Mouse (Mus musculus) layer of hippocampus, postnatal 36 days (tissue): ENCODE results near the gene Rps4x. TPM values are rescaled to one million over a fixed set of nuclear protein-coding genes. Genes with fewer than 3 reads are reported as not detected.
"Not testable (repeated sequence)": the region's sequence is repeated elsewhere in the genome, so short reads cannot be mapped to it uniquely, and the experiment has no call there.

Experiments
- DNase-seq, 2 experiments: peaks; one replicate each; pipeline ENCODE4 v3.0.0; 2022
- total RNA-seq, 2 experiments: library from RNA; stranded (reverse); gene quantifications; 2 replicates each; pipeline ENCODE4 v1.2.3; 2021

Gene Rps4x
- total RNA-seq: 100 to 1,000 TPM; 475 to 493 TPM

DNA sequence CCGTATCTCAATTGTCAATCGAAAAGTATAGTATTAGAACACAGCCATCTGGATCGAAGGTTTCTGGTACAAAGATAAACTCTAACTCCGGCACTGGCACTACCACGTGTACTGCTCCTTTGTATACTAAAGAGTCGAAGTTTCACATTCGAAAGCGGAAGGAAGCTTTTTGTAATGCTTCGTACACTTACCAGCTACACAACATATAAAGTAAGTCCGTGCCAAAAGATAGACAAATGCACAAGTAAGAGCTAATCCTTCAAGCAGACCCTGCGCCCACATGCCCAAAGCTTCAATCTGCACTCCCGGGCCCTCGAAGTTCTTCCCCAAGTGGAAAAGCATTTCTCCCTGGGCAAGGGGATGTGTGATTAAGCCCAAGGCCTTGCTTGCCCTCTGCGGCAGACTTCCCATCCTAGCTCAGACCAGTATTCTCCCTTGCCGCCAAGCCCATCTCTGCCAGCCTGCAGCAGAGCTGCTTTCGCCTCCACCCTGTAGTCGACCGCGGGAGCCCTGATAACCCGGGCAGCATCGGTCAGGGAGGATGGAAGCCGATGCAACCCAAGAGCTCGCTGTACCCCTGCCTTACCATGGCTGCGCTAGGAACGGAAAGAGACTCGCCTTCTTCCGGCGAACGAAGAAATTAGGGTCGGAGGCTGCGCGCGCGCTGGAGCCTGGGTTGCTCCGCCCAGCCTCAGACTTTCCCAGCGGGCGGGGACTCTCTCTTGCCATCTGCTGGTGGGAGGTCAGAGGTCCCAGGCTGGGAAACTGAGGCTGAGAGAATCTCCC, at the start of gene Rps4x:
Gene Rps4x, minus strand, starts transcription at position 683 of the 786 bp plus-strand sequence.
- peak; percentile 79 to 80 for DNase-seq

DNA sequence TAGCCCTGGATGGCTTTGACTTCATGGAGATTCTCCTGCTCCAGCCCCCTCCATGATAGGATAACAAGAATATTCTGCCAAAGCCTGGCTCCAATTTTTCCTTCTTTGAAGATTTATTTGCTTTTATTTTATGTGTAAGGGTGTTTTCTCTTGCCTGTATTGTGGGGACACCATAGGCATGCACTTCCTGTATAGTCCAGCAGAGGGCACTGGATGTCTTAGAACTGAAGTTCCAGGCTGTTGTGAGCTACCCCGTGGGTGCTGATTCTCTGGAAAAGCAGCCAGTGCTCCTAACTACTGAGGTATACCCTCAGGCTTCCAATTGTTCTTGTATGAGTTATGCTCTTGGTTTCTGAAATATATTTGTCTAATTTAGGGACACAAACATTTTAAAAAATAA, 29.9 kb upstream of the Rps4x start:
- DNase-seq: no peak

DNA sequence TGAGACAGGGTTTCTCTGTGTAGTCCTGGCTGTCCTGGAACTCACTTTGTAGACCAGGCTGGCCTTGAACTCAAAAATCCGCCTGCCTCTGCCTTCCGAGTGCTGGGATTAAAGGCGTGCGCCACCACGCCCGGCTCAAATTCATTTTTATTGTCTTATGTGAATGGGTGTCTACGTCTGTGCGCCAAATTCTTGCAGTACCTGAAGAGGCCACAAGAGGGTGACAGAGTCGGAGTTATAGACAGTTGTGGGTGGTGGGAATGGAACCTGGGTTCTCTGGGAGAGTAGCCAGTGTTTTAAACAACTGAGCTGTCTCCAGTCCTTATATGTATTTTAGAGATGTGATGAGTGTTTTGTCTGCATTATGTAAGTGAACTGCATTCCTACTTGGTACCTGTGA, 26.2 kb upstream of the Rps4x start:
- not testable (repeated sequence) for DNase-seq

DNA sequence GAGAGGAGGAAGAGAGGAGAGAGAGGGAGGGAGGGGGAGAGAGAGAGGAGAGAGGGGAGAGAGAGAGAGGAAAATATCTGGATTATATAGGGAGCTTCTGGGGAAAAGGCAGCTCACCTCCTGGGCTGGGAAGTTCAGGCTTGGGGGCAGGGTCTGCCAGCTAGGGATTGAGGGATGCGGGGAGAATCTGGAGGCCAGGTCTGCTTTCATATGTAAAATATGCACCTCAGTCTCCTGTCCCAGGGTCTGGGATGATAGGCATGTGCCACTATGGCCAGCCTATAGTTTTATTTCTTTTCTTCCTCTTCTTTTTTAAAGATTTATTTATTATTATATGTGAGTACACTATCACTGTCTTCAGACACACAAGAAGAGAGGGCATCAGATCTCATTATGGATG, 1.6 kb upstream of the Rps4x start:
- DNase-seq: no peak

DNA sequence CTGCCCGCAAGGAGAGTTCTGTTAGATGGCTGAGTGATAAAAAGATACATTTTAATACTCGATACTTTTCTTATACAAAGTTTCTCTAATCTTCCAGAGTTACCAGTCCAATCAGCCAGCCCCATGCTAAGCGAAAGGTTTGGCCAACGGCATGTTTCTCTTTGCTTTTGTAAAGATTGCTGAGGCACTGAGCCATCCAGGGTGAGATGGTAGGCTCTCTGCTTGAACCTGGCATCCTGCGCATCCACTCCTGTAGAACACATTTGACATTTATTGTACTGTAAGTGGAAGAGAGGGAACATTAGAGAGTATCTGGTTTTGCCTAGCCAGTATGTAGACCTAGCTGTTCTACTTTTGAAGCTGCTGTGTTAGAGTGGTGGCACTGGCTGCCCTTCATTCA, 387 bp upstream of the Rps4x start:
- no peak for DNase-seq

DNA sequence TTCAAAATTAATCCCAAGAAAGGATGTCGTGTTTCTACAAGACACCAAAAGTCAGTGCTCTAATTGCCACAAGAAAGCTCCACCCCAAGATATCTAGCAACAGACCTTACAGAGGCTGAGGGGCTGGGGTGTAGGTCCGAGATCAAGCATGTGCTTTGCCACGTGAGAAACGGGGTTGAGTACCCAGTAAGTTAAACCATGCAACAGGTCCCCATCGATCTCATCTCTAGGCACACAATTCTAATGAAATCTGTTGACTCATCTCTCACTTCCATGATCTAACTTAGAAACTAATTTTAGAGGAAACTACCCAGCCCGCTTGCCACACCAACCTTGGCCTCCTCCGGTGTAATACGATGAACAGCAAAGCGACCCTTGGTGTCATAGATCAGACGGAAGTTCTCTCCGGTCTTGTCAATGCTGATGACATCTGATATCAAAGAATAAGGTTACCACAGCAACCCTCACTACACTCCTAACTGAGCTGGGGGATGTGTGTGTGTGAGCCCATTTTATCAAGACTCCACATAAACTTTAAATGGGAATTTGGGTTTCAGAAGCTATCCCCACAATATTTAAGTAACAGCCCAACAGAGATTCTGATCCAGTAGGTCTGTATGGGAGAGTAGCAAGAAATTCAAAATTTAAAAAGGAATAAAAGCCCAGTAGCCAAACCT, 2.0 kb downstream of the Rps4x start:
- no peak for DNase-seq

DNA sequence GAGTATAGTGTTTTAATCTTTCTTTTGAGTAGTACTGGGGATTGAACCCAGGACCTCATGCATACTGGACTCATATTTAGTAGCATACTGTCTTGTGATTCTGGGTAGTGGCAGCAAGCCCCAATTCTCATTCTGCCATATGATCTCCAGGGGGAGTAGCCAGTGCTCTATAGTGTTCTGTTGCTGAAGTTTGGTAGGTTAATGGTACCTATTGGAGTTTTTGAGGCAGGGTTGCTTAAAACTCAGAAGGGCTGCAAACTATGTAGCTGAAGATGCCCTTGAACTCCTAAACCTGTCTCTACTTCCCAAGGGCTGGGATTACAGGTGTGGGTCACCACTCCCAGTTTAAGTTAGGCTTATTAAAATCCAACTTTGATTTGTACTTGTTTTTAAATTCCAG, 6.6 kb downstream of the Rps4x start:
- no peak for DNase-seq

DNA sequence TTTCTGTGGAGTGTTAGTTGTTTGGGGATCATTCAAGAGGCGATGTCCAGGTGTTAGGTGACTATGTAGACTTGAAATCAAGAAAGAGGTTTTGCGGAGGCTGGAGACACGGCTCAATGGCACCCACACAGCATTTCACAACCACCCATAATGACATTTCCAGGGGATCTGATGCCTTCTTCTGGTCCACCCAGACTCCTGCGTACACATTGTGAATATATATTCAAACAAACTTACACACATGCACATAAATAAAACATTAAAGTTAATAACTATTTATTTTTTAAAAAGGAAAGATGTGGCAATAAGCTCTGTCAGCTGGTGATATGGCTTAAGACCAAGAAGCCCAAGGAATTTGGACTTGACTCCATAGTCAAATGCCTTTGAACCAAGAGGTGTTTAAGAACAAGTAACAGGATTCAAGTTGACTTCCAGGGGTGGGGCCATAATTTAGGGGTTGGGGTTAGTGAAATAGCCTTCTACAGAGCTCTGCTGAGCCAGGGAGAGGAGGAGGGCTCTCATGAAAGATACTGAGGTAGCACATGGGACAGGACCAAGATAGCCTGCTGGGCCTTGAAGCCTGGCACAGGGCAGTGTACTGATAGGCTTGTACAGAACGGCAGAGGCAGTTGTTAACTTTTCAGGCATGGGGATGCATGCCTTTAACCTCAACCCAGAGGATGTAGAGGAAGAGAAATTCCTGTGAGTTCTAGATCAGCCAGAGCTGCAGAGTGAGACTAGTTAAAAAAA, 13.5 kb downstream of the Rps4x start:
- no peak for DNase-seq

DNA sequence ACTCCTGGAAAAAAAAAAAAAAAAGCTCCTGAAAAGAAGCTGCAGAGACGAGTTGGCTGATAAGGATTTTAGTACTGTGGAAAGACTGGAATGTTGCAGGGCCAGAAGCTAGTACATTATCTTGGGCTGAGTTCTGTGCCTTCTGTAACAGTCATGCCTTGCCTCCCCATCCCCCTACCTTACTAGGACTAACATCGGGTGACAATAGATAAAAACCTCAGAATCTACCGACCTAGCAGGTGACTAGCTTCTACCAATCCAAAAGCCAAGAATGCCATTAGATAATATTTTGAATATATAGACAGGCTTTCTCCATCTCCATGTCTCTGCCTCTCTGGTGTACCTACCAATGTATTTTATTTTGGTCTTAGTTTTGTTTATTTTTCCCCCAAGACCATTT, 18.3 kb downstream of the Rps4x start:
- no peak for DNase-seq

DNA sequence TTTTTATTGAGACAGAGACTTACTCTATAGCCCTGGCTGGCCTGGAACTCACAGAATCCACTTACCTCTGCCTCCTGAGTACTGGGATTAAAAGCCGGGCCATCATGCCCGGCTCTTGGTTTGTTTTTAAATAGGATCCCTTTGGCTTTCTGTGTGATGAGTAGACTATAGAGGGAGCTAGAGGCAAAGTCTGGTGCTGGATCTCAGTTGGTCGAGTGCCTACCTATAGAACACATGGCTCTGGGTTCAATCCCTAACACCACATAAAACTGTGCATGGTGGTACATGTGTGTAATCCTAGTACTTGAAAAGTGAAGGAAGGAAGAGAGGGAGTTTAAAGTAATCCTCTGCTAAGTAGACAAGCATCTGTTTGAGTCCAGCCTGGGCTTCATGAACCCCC, 19.1 kb downstream of the Rps4x start:
- DNase-seq: no peak

DNA sequence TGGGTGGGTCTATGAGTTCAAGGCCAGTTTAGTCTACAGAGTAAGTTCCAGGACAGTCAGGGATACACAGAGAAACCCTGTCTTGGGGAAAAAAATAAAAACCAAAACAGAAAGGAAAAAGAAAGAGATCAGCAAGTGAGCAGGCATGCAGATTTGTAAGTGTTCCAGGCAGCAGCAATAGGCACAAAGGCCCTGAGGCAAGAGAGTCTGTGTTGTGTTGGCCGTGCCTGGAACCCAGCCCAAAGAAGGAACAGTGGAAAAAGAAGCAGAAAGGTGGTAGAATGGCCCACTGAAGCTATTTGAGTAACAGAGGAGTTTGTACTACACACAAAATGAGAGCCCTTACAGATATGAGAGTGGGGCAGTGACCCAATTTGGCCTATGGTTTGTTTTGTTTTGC, 19.5 kb downstream of the Rps4x start:
- no peak for DNase-seq

DNA sequence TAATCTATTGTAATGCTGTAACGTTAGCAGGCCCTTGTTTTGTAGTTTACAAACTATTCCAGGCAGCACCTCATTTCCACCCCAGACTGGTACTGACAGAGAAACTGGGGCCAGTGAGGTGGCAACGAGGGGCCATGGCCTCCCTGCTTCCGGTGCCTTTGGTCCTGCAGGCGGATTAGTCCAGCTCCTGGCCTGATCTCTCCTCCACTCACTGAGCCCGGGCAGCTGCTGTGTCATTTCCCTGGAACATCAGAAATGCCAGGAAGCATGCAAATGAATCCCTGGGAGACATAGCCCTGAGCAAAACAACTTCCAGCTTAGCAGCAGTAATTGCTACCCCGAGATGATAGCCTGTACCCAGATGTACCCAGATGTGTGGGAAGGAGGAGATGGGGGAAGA, 22.2 kb downstream of the Rps4x start:
- DNase-seq: no peak

DNA sequence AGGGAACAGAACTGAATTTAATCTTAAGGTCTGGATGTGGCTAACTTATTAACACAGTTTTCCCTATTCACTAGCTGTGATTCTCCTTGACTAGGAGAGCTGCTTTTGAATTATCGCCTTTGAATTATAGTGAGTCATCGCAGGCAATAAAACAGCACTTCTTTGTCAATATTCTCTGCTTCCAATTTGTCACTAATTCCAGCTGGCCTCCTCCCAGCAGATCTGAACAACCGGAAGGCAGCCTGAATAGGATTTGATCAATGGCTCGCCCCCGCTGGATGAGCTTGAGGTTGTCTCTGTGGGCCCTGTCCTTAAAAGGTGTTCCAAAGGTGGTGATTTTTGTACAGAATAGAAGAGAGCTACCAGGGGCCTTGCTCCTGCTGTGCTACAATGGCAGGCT, 22.7 kb downstream of the Rps4x start:
- peak; percentile 25 to 29 for DNase-seq

DNA sequence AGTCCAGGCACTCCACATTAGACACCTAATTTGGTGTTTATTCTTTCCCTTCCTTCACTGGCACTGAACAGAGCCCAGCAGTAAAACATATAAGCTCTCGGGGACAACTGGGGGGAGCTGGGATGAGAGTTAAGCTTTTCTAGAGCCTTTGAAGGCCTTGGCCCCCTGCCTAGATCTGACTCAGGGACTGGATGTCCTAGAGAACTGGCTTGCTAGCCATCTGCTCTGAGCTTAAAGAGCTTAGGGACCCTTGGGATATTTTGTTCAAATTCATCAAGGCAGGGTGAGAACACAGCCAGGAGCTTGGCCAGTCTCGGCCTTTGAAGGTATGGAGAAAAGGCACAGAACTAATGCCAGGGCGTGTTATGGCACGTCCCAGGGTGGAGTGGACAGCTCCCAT, 25.7 kb downstream of the Rps4x start:
- DNase-seq: no peak

DNA sequence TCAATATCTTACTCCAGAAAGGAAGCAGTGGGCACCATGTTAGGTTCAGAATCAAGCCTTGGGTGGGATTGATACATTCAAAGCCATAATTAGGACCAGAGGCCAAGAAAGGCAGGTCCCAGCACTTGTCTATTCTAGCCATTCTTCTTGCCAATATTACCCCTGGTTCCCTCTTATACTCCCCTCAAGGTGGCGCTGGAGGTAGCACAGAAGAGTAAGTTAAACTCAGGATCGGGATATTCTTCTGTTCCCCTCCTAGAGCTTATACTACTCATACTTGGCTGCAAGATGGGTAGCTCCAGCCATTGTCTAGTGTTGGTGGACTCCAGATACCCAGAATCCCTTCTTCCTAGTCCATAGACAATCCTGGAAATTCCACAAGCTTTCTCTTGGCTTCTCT, 26.1 kb downstream of the Rps4x start:
- DNase-seq: no peak

DNA sequence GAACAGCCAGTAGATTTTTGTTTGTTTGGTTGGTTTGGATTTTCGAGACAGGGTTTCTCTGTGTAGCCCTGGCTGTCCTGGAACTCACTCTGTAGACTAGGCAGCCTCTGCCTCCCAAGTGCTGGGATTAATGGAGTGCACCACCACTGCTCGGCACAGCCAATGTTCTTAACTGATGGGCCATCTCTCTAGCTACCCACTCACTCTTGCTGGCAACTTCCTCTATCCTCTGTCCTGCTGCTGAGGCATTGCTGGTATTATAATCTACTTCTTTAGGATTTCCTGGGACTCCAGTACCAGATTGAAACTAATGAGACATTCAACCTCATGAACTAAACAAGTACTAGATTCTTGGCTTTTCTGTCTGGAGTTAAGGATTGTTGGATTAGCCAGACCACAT, 28.7 kb downstream of the Rps4x start:
- no peak for DNase-seq

DNA sequence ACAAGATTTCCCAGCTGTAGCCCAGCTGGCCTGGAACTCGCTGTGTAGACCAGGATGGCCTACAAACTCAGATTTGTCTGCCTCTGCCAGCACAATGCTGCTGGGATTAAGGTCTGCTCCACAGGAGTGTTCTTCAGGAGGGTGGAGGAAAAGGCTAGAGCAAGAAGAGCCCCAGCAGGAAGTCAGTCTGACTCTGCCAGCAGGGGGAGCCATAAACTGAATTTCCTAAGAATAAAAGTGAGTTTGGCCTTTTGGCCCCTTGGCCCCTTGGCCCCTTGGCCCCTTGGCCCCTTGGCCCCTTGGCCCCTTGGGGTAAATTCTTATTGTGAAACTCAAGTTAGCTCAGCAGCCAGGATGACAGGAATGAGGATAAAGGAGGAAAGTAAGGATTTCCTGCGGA, 29.4 kb downstream of the Rps4x start:
- DNase-seq: no peak

DNA sequence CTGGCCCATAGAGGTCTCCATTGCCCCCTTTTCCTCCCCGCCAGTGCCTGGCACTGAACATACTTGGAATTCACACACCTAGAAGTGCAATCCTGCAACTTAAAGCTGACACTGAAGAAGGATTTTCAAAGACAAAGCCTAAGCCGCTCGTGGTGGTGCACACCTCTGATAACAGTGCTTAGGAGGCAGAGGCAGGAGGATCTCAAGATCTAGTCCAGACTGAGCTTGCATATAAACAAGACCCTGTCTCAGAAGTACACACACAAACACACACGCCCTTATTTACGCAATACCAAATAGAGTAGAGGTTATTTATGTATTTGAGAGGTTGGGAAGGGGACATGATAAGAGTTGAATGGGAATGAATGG, 31.8 kb downstream of the Rps4x start:
- DNase-seq: peak in 1 of 2 experiments; percentile 10

DNA sequence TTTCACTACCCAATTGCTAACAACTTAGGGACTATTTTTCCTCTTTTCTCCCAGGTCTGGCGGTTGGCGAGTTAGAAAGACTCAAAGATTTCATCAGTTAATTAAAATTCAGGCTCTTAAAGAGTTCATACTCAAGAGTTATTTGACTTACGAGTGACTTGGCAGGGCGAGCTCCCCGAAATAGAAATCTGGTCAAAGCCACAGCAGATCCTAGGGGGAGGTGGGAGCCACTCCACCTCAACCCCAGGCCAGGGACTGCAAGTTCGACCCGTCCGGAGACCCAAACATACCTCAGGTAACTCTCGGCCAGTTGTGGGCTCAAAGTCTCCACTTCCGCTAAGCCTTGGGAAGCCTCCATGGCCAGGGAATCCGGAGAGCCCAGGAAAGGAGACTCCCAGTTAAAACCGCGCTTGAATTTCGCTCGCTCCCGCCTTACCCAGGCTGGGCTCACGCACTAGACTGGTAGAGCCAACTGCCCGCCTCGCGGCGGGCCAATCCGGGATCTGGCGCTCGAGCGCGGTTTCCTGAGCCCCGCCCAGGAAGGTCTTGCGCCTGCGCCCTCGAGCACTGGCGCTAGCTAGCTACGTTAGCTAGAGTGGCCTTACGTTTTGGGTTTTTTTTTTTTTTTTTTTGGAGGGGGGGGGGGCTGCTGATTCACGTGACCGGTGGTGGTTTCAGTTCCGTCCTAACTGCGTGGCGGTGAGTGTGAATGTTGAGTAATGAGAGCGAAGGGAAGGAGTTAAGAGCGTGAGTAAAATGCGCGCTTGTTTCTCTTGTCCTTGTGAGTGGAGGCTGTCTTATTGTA, 32.4 kb downstream of the Rps4x start, which contains the start of gene Ercc6l:
Gene Ercc6l, minus strand, starts transcription at position 474 of the 805 bp plus-strand sequence.
- peak; percentile 81 to 87 for DNase-seq

DNA sequence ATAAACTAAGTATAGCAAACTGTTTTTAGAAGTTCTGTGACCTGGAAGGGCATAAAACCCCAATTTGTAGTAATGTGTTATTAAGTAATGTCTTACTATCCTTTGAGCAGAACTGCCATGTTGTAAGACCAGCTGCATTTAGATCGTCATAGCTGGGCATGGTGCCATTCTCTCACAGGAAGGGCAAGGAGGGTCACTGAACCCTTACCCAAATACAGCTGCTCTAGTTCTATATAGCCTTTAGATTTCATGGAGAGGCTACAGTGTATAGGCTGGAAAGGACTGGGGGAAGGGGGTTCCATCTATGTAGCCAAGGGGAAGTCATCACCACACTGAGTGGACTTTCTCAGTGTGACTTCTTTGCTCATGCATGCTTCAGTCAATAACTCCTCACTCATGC, 48.0 kb downstream of the Rps4x start:
- no peak for DNase-seq
